Mouse (Mus musculus) liver, postnatal 0 days (tissue): ENCODE measurements around the gene Ccnk.

Source experiments
- CTCF ChIP-seq: sonication (generic); IDR thresholded peaks from 2 replicates; pipeline ENCODE4 v1.5.1; 2016; ENCODE audit warnings: antibody characterized with exemption, low read depth
- EP300 ChIP-seq: IDR thresholded peaks from 2 replicates; pipeline ENCODE4 v1.6.1; 2016; ENCODE audit warnings: antibody characterized with exemption, low read depth, mild to moderate bottlenecking

DNA sequence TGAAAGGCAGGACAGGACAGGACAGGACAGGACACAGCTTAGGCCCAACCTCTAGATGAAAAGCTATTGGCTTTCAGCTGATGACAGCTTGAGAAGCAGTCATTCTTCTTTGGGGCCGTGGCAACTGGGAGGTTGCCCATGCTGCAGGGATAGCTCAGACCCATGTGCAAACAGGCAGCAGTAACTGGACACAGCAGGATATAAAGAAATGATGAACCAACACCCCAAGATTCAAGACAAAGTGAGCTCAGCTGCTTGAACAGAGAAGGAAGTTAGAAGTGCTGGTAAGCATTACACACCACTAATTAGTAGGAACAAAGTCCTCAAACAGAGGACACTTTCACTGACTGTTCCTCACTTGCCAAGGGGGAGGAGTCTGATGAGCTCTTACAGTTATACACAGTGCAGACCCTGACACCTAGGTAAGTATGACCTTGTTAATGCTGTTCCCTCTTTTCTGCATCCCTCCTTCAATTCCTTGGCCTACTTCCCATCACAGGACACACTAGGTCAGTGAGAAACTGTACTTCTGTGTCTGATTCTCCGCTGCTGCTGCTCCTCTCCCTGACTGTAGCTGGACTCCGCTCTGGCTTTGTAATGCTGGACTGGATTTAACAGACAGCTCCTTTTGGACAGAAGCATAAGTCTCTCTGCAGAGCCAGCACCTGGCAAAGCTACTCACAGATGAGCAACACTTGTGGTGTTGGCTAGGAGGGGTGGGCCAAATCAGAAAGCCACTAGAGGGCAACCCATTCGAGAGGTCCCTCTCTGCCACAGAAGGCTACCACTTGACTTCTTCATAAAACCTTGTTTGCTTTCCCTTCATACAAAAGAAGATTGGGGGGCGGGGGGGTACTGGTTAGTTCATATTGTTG, 35.5 kb upstream of the Ccnk start:
- TF ChIP-seq CTCF: no peak
- no peak for TF ChIP-seq EP300
